Mouse (Mus musculus): ENCODE data around the gene Klb.
A peak's percentile ranks its signal among the peaks of the same experiment; 100 is the strongest.

Gene Klb

DNA sequence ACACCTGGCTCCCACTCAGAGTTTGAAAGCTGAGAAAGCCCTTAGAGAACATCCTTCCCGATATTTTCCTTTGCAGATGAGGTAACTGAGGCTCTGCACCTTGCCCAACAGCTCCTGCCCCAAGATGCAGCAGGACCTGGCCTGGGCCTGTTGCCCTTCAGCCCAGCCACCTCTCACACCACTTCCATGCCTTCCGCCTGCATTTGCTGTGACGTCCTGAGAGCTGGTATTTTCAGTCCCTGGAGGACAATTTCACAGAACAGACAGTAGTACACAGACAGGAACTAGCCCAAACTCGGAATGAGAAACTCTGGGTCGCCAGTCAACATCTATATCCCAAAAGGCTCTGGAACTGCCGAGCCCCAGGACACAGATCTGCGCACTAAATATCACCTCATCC lies 26.6 kb downstream of the Klb start:
- no peak for DNase-seq (ENCODE audit: low spot score)

DNA sequence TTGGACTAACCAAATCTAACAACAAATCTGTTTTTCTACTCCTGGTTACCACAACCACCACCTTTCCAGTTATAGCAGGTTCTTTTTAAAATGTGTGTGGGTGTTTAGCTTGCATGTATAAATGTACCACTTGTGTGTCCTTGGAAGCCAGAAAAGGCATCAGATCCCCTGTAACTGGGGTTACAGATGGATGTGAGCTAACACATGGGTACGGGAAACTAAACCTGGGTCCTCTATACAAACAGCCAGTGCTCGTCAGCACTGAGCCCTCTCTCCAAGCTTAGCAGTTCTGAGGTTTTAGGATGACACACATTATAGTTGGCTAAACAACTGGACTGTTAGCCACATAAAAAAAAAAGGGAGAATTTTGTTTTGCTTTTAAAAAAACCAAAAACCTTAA lies 37.6 kb downstream of the Klb start:
- DNase-seq (ENCODE audit: low spot score), result no peak

DNA sequence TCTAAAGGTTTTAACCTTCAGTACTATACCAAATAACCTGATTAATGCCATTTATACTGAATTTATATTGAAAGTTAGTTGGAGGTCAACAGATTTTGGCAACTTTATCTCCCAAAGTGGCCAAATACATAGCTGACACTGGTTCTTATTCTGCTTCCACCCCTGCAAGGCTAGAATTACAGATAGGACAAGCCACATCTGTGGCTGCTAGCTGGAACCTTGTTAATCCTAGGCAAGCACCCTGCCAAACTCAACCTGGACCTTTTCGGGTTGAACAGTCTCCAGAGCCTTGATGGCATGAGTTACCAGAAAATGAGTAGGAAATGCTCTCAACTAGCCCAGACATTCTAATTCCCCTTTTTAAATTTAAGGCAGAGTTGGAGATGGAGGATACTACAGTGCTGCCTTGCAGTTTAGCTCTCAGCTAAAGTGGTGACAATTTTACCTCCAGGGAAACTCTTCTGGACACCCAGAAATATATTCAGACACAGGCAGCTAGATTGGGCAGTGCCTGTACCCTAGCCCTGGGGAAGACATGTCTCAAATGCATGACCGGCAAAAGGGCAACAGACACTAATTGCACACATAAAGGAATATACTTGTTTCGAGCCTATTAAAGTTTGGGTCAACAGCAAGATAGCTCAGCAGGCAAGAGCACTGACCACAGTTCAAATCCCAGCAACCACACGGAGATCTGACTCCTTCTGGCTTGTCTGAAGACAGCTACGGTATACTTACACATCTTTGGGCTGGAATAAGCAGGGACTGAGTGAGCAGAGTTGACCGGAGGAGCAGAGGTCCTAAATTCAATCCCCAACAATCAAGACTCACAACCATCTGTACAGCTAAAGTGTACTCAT lies 39.1 kb downstream of the Klb start:
- no peak for DNase-seq (ENCODE audit: low spot score)

DNA sequence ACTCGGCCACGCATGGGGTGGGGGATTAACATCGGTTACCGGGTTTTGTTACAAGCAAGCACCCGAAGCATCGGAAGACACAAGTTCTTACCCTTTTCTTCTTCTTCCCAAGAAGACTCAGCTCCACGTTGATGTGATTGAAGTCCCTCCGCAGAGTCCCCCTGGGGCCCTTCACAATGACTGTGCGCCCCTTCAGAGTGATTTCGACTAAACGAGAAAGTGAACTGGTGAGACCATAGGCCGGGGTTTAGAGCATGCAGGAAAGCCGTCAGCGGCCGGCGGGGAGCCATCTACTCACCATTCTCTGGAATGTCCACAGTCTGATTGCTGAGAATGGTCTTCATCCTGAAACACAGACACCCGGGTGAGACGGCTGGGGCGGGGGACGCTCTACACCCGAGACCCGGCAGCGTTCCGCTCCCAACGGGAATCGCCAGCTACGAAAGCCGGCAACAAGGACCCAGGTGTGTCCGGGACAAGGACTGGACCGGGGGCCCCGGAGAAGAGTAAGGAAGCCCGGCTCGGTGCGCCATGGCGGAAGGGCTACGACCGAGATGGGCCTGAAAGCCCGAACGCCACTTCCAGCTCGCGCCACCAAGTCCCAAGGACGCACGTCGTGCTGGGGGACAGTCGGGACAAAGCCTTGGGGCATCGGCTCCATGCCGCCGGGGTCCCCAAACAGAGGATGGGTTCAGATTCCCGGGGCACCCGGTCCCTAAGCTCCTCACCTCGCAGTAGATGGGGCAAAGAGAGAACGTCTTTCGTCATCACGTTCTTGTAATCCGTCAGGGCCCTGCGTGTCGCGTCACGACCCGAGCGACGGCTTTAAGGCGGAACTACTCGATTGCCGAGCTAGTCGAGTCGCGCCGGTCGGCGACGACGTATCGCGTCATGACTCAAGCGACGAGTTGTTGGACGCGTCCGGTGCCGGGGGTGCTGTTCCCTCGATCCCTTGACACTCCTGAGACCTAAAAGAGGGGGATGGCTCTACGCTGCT lies 42.8 kb downstream of the Klb start, which contains the start of the genes Rpl9 and Lias:
Rpl9 (minus strand) TSS at position 797 of the 997 bp plus-strand sequence.
Lias (plus strand) TSS at position 850 of the 997 bp plus-strand sequence.
- peak; percentile 99 for DNase-seq (ENCODE audit: low spot score)

DNA sequence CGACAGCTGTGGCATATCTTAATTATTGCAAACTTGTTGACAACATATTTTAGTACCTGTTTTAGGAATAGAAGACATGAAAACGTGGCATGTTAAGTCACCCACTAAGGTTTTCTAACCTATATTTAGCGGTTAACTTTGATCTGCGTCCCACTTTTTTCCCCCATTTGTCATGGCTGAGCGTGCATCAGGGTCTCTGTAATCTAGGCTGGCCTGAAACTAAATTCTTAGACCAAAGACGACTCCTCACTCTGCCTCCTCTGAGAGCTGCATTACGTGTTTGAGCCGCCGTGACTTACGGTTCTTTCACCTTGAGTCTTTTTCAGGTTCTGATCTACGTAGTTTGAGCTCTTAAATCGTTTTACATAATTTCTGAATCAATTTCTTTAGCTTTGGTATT lies 43.6 kb downstream of the Klb start:
- DNase-seq (ENCODE audit: low spot score), result no peak

DNA sequence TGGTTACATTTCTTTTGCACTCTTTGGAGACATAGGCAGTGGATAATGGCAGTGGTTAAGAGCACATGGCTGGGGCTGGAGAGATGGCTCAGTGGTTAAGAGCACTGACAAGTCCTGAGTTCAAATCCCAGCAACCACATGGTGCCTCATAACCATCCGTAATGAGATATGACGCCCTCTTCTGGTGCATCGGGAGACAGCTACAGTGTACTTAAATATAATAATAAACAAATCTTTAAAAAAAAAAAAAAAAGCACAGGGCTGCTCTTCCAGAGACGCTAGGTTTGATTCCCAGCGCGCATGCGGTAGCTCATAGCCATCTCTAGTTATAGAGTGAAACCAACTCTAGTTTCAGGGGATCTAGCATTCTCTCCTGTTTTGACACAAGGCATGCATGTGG lies 46.3 kb downstream of the Klb start:
- no peak for DNase-seq (ENCODE audit: low spot score)

DNA sequence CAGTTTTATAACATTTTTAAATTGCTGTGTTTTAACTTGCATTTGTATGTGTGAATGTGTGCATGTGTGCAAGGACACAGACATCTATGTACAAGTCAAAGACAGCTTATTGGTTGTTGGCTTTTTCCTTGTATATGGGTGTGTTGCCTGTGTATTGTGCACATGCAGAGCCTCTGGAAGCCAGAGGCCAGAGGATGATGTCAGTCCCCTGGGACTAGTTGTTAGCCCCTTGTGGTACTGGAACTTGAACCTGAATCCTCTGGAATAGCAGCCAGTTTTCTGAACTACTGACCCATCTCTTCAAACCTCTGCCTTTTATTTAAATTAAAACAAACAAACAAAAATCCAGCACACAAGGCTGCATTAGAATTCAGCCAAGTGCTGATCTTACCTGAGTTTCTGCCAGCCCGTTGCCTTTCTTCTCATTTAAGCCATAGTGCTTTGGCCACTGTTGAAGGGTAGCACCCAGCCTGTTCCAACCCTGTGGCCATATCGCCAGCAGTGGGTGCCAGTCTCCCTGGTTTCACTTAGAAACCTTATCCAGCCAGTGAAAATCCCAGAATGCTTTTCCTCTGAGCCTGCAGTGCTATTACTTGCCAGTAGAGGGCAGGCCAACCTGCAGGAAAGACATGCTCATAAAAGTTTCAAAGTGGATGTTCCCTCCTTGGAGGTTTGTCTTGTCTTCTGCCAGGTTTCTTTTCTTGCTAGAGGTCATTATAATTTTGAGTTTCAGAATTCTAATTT lies 53.3 kb downstream of the Klb start:
- DNase-seq (ENCODE audit: low spot score), result peak; percentile 77

DNA sequence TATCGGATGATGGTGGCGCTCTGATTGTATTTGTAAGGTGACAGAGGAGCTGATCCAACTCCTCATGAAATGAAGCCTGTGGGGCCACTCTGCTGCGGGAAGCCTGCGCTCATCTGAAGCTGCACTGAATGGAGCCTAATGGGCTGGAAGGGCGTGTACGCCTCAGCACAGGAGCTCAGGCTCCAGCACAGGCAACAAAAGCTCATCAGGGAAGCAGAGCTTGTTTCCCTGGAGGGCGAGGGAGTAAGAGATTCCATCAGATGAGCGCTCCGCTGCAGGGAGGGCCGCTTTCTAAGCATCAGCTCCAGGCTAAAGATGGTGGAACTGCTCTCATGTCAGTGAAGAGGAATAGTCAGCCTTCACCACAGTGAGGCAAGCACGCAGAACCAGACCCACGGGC lies 59.9 kb downstream of the Klb start:
- DNase-seq (ENCODE audit: low spot score), result no peak

DNA sequence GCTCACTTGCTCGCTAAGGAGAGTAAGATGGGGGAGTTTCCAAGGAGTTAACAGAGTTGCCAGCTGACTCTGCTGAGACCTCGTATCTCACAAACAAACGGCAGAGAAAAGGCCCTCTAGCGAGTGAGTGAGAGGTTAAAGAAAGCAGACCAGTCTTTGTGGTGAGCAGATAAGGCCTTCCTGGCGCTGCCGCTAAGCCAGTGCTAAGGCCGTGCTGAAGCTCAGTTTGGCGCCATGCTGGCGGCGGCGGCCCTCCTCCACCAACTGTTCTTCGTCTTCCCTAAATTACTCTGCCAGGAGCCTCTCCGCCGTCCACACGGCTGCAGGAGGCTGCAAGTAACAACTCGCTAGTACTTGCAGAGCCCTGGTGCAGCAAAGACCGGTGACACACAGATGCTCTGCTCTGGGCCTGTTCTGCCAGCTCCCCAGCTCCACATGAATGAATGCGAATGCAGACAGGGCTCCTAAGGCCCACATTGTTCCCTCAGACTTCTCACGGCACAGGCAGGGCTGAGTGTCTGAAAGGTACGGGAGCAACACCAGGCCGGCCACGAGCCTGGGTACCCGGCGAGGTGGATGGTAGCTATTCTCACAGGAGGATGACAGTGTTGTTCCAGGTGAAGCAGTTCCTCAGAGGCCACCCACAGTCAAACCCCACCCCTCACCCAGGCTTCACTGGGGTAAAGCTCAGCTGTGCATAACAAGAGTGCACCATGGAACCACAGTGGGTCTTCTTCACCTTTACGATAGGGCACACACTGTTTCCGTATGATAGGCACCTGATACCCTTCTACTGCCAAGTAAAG lies 67.7 kb downstream of the Klb start:
- DNase-seq (ENCODE audit: low spot score), result peak; percentile 57

DNA sequence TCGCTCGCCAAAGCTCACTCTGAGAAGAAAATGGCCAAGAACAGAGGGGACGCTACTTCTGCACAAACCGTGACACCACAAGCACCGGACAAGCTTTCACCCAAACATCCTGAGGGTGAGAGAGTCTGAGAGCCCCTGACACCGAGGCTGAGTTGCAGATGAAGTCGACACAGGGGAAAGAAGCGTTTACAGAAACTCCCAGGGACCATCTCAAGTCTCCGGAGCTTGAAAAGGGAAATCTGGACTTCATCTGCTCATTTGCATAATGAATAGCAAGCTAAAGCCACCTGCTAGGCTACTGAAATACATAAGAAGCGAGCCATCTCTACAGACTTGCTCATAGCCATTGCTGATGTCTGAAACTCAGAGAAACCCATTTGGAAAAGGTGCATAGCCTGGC lies 71.0 kb downstream of the Klb start:
- DNase-seq (ENCODE audit: low spot score), result no peak

DNA sequence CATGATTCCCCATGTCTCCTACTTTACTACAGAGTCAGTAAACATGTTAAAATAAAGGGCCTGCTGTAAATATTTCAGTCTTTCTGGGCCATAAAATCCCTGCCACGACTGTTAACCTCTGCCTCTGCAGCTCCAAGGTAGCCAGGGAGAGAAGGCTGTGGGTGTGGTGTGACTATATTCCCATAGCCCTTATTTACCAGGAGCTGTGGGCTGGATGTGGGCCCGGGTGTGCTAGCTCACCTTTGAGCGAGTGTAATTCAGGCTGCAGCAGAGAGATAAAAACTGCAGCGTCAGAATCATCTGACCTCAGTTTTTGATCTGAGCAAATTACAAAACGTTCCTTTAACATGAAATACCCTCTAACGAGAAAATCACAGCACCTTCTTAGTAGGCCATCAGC lies 72.7 kb downstream of the Klb start:
- no peak for DNase-seq (ENCODE audit: low spot score)

DNA sequence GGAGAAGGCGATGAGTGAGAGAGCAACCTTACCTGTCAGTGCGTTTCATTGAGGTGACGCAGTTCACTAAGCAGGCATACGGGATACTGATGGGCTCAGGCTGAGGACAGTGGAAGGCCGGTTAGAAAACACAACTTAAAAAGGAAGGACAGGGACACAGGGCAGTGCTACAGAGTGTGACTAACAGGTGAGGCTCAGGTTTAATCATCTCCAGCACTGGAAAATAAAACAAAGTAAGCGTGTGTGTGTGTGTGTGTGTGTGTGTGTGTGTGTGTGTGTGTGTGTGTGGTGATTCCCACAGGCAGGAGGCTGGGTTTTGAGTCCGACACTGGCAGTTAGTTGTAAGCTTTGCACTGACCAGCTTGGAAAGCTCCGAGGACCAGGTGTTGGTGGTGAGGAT lies 74.7 kb downstream of the Klb start:
- no peak for DNase-seq (ENCODE audit: low spot score)

DNA sequence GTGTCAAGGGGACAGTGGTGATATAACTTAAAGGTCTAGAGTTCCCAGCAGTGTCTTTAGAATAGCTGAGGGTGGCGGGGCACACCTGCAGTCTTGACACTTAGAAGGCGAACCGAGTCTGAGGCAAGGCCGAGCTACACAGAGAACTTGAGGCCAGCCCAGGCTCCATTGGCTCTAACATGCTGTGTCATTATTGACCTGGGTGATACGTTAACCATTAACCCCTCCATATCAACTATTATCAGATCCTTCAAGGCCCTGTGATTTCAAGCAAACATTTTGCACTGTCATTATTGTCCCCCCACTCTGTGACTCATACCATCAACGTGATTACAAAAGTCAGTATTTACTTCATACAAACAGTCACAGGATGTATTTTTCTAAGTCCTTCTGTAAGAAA lies 76.1 kb downstream of the Klb start:
- DNase-seq (ENCODE audit: low spot score), result no peak

DNA sequence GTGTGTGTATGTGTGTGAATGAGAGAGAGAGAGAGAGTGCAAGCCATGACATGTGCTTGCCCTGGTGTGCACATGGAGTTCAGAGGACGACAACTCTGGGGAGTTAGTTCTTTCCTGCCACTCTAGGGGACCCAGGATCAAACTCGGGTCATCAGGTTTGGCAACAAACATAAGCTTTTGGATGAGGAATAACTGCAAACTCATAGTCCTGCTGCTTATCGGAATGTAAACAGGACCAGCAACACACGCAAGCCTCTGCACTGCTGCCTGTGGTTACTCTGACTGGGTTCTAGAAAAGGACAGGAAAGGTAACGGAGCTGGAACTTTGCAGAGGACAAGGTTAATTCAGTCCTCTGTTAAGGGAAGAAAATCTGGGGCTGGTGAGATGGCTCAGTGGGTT lies 77.1 kb downstream of the Klb start:
- DNase-seq (ENCODE audit: low spot score), result no peak

DNA sequence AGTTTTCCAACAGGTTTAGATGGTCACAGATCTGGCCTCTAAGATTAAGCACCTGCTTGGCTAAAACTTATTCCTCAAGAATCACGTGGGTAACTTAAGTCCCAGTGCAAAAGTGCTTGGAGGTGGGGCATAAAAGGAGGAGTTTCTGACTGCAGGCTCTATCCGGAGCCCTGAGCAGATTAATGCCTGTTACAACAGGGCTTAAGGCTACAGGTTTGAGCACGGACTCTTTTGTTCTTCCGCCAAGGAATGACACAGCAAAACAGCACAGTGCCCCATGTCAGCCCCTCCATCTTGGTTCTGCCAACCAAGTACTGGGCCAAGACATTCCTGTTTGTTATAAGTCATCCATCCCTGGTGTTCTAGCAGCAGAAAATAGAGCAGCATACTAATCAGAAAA lies 80.2 kb downstream of the Klb start:
- DNase-seq (ENCODE audit: low spot score), result no peak

DNA sequence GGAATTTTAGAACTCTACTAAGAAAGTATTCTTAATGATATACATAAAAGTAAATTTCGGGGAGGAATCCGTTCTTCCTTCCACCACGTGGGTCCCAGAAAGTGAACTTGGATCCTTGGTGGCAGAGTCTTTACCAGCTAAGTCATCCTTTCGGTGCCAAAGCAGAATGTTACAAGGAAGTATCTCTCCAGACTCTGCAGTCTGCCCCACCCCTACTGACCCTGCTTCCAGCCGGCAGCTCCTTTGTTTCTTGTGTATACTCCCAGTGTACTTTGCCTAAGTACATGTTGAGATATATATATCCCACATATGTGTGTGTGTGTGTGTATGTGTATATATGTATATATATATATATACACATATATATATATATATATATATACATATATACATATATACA lies 81.3 kb downstream of the Klb start:
- no peak for DNase-seq (ENCODE audit: low spot score)

All from ovary, adult 18-20 months (tissue).